Mouse (Mus musculus): ENCODE data around the gene Klhdc7b. TPM values are rescaled to one million over a fixed set of nuclear protein-coding genes. Genes with fewer than 3 reads are reported as not detected.
A peak's percentile ranks its signal among the peaks of the same experiment; 100 is the strongest.

Gene Klhdc7b
- polyA plus RNA-seq, 1 experiment: 0.10 TPM

DNA sequence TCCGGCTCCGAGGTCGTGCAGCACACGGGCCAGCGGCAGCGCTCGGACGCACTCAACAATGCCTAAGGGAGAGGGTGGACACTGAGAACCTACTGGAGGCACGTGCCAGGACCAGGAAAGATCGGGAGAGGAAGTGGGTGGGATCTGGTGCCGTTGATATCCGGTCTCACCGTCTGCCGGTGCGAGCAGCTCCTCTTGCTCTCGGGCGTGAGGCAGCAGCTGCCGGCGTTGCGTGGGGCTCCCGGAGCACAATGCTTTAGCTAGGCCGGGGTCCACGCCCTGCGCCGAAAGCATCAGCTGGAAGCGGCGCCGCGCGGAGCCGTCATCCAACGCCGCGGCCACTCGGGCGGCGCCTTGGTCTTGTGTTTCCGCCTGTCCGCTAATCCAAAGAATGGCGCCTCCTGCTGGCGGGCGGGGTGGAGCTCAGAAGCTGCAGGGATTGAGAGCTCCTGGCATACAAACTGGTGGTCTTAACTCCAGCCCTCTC is 10.9 kb upstream of the Klhdc7b start, which contains the start of gene Sco2:
Gene Sco2, minus strand, starts transcription at position 85 of the 487 bp plus-strand sequence.
- peak; percentile 65 for DNase-seq (ENCODE audit: low read depth, low spot score)
- WGBS: under 1% methylated on average over 42 of the region's 42 CpGs

DNA sequence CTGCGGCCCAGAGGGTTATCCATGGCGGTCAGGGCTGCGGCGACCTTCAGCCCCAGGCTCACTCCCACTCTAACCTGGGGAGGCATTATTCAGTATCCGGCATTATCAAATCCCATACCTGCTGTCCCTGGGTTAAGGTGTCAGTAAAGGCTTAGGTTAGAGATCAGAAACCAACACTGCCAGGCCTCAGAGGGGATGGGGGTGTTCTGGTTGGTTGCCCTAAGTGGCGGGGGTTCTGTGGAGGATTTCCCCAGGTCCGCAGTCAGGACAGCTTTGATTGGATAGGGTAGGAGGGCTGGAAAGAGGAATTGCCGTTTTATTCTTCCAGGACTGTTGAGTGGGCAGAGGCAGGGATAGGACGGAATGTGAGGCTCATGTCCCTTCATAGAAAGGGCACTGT is 10.4 kb upstream of the Klhdc7b start:
- 50% methylated on average over 9 of the region's 9 CpGs for WGBS
- DNase-seq (ENCODE audit: low read depth, low spot score): no peak

DNA sequence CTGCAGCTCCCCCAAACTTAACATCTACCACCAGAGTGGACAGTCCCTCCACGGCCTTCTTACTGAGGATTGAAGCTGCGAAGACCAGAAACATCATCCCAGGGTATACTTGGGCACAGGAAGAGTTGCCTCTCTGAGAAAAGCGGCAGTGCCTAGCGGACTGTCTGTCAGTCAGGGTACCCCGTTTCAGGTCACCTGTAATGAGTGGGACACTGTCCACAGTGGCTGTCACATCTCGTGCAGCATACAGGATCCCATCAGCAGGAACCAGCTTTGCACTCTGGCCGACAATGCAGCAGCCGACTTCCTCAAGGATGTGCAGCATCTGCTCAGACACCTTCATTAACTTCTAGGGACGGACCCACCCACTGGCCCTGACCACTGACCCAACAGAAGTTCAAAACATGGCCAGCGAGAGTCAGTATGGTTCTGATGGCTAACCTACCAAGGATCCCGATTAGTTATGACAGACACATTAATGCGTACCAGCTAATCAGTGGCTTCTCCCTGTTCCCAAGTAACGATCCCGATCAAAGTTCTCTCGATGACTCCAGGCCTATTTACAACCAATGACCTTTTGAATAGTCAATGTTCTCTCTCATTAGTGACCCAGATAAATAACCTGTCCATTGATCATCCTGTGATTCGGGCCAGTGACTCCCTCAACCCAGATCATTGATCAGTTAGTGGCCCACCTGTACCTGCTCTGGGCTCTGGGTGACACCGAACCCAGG is 9.7 kb upstream of the Klhdc7b start:
- no peak for DNase-seq (ENCODE audit: low read depth, low spot score)
- WGBS: 92% methylated on average over 17 of the region's 17 CpGs

DNA sequence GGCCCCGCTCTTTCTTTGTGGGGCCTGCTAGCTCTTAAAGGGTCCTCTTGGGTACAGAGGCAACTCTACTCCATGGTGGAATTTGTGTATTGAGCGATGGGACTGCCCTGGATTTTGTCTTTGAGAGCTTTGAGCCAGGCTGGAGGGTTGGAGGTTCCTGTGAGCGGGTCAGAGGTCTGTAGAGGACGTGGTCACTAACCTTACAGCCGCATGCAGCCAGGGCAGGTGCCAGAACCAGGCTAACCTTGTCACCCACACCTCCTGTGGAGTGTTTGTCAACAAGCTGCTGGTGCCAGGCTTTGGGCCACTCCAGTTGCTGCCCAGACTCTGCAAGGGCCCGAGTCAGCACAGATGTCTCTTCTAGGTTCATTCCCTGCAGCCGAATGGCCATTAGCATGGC is 8.7 kb upstream of the Klhdc7b start:
- WGBS: 87% methylated on average over 7 of the region's 7 CpGs

DNA sequence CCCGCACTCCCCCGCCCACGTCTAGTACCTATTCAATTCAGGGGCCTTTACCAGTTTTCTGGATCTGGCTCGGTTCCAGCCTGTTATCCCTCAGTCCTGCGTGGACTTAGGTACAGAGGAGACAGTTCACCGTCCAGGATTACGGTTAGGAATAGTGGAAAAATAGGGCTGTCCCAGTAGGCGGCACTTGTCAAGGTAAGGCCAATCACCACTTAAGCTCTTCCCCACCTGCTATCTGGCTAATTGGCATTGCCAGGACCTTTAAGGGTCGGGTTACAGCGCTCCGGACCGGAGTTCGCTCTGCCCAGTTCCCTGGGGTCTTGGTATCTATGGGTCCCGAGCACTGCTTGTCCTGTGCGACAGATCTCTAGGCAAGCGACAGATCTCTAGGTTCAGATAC is 7.8 kb upstream of the Klhdc7b start, which contains the start of gene Tymp:
Gene Tymp, minus strand, starts transcription at position 83 of the 400 bp plus-strand sequence.
- no peak for DNase-seq (ENCODE audit: low read depth, low spot score)
- WGBS: 44% methylated on average over 16 of the region's 16 CpGs

More for the DNA sequence above, 8.7 kb upstream of the Klhdc7b start:
- DNase-seq (ENCODE audit: low read depth, low spot score): no peak

DNA sequence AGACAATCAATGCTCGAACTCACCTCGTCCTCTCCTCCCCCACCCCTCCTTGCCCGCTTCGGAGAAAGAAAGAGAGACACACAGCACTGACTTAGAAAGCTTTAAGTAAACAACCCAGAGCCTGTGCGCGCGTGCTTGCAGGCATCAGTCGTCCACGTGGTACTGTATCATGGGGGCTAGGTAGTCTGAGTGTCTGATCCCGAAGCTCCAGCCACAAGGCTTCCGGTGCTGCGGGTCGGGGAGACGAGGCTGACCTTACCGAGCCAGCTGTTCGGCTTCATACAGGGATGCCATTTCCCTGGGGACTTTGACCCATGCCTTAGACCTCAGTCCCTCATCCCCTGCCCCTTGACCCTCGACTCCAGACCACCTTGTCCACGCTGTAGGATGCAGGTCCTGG is 7.4 kb upstream of the Klhdc7b start:
- DNase-seq (ENCODE audit: low read depth, low spot score): no peak
- 7% methylated on average over 18 of the region's 18 CpGs for WGBS

DNA sequence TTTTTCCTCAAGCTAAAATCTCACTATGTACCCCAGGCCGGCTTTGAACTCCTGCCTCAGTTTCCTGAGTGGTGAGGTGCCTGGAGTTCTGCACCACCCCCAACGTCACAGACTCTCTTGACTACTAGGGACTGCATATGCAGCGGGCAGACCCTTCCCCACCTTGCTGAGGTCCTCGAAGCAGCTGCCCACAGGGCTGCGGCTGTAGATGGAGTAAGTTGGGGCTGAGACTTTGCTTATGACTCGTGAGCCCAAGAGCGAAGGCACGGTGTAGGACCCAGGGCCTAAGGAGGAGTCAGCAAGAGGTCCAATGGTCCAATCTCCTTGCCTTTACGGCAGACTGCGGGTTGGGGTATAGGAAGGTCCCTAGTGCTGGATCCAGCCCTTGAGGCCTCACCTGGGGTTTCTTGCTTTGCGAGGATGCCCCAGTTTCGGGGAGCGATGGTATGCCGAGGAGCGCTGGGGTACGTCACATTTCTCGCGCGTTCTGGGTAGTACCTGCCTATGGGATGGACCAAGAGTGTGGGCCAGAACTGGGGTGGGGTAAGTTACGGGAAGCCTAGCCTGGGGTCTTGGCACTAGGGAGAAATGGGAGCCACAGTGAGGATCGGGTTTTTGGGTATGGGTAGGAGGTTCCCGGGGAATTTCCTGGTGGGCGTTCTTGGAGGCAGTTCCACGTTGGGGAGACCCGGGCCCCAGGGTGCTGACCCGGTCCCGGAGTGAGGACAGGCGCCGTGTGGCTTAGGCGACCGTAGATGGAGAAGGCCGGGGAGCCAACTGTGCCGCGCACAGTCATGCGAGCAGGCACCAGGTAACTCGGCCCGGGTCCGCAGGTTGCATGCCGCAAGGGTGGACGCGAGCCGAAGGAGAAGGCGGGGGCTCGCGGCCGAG is 6.5 kb upstream of the Klhdc7b start:
- WGBS: 19% methylated on average over 46 of the region's 46 CpGs
- no peak for DNase-seq (ENCODE audit: low read depth, low spot score)

DNA sequence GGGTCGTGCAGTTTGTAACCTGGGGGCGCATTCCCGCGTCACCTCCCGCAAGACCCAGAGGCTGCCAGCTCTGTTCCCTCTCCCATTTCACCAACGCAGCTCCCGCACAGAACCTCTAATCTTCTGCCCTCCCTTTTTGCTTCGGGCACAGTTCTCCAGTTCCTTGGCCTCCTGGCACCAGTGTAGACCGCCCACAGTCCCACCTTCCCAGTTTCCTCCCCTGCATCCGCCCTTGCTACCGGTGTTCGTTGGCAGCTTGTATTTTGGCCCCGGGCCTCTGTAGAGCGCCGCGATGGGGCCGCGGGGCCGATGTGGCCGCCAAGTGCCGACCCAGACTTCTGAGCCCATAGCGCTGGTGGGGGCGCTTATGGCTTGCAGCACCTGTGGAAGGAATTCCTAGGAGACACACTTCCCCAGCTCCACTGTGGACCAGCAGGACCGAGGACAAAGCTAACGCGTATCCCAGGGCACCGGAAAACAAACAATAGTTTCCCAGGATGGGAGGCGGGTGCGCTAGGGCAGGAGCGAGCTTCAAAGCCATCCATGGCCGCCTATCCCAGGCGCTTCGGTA is 5.8 kb upstream of the Klhdc7b start, which contains the start of gene Odf3b:
Gene Odf3b, minus strand, starts transcription at position 452 of the 571 bp plus-strand sequence.
- under 1% methylated on average over 33 of the region's 33 CpGs for WGBS
- no peak for DNase-seq (ENCODE audit: low read depth, low spot score)

DNA sequence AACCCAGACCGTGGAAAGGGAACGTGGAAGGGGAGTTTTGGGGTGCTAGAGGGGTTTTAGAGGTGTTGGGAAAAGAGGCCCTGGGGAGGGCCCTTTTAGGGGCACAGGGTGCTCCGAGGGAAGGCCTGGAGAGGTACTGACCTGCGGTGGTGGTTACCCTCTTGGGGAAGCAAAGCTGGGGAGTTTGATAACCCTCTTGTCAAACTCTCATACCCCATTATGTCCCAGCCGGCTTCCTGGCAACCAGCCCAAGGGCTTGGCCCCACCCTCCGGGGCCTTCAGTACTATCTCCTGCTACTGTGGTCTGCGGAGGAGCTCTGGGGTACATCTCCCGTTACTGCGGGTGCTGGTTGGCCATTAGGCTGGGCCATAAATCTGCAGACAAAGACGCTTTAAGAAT is 5.3 kb upstream of the Klhdc7b start:
- 20% methylated on average over 10 of the region's 10 CpGs for WGBS

DNA sequence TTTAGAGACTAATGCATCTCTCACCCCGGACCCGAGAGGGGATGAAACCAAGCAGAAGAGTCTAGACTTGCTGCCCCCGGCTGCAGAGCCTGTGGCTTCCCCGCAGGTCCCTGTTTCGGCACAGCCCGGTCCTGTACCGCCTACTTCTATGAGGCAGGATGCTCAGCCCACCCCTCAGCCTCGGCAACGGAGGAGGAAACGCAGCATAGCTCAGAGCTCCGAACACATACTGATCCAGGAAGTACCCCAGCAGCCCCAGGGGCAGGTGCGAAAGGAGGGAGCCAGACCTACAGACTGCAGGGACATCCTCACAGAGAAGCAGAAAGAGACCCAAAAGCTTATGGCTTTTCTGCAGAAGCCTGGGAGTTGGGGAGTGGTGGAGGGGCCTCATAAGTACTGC is 2.4 kb downstream of the Klhdc7b start:
- 51% methylated on average over 12 of the region's 12 CpGs for WGBS

More for the DNA sequence above, 5.3 kb upstream of the Klhdc7b start:
- no peak for DNase-seq (ENCODE audit: low read depth, low spot score)

DNA sequence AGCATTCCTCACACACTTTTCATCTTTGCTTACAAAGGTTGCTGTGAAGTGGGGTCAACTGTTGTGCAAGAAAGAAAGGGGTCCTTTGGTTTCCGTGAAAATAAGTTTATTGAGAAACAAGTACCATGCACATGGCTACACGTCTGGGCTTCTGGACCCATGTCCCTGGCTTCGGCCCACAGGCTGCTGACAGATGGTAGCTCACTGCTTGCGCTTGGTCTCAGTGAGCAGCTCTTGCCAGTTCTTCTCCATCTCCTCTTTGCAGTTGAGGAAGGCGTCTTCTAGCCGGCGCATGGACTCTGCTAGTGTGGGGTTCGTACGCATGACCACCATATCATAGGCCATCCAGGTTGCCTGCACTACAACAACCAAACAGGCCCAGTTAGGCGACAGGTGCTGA is 5.4 kb downstream of the Klhdc7b start:
- DNase-seq (ENCODE audit: low read depth, low spot score): no peak
- WGBS: 95% methylated on average over 10 of the region's 10 CpGs

More for the DNA sequence above, 2.4 kb downstream of the Klhdc7b start:
- DNase-seq (ENCODE audit: low read depth, low spot score): no peak

DNA sequence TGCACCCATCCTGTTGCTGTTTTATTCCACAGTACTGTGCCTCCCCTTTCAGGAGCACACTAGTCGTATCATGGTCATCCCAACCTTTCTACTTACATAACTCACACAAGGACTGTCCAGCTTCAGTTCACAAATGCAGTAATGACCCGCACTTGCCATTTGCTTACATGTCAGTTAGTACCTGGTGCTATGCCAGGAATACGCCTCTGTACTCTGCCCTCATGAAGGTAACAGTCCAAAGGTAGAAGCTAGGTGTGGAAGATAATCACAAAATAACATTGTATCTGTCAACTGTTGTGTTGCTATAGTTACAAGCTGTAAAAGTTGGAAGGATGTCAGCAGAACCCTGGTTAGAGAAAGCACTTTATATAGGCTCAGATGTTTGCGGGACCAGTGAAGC is 12.2 kb downstream of the Klhdc7b start:
- WGBS: 36% methylated on average over 4 of the region's 4 CpGs
- peak; percentile 96 for DNase-seq (ENCODE audit: low read depth, low spot score)

DNA sequence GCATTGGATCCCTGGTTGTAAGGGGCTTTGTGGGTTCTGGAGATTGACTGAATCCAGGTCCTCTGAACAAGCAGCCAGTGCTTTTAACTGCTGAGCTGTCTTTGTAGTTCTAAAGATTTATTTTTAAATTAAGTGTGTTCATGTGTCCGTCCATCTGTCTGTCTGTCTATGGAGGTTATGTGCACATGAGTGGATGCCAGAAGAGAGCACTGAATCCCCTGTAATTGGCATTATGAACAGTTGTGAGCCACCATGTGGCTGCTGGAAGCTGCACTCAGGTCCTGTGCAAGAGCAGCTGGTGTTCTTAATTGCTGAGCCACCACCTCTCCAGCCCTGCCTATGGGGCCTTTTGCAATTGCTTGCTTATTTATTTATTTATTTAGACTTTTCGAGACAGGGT is 13.4 kb downstream of the Klhdc7b start:
- WGBS: 66% methylated on average over 2 of the region's 2 CpGs
- no peak for DNase-seq (ENCODE audit: low read depth, low spot score)

DNA sequence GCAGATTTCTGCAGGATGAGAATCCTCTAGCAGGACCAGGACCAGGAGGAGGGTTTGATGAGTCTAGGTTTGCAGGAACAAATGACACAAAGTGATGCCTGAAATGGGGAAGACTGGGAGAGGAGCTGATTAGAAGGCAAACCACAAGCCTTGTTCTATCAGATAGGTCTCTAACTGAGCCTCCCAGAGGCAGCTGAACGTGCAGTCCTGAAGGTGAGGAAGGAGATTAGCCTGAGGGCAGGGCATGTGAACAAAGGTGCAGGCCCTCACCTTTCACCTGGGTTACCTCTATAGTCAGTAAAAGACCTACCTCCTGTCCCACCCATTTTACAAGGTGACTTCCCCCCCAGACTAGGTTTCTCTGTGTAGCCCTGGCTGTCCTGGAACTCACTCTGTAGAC is 15.0 kb downstream of the Klhdc7b start:
- DNase-seq (ENCODE audit: low read depth, low spot score): no peak
- 23% methylated on average over 1 of the region's 1 CpGs for WGBS

DNA sequence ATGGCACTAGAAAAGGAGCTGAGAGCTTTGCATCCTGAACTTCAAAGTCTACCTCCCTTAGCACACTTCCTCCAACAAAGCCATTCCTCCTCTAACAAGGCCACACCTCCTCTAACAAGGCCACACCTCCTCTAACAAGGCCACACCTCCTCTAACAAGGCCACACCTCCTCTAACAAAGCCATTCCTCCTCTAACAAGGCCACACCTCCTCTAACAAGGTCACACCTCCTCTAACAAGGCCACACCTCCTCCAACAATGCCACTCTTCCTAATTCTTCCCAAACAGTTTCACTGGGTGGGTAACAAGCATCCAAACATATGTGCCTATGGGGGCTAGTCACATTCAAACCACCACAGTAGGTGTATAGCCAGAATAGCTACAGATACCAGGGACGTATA is 17.8 kb downstream of the Klhdc7b start:
- 88% methylated on average over 1 of the region's 1 CpGs for WGBS
- DNase-seq (ENCODE audit: low read depth, low spot score): no peak

DNA sequence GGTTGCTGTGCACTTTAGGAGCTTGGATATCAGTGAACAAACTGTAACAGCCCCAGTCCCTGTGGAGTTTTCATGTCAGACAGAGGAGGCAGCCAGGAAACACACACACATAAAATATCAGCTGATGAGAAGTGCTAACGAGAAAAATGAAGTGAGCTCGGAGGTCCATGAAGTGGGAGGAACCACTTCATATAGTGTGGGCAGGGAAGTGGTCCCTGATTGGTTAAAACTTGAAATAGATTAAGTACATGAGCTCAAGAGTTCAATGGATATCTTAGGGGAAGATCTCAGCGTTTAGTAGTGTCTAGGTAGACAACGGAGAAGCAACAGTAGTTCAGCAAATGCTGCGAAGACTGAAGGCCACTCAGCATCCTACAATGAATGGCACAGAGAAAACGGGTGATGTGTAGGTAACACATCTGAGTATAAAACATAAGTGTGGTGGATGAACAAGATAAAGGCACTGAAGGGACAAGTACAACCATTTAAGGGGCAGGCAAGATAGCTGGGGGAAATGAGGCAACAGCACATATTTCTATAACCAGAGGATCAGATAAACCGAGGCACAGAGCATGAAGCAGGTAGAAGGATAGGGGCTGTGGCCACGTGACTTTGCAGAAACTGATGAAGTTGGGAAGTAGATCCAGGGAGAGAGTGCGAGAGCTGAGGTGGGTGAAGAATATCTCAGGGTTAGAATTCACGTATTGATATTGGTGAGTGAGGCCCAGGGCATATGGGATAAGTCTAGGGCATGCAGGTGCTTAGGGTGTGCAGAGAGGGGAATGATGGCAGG is 20.3 kb downstream of the Klhdc7b start:
- WGBS: 76% methylated on average over 10 of the region's 10 CpGs

DNA sequence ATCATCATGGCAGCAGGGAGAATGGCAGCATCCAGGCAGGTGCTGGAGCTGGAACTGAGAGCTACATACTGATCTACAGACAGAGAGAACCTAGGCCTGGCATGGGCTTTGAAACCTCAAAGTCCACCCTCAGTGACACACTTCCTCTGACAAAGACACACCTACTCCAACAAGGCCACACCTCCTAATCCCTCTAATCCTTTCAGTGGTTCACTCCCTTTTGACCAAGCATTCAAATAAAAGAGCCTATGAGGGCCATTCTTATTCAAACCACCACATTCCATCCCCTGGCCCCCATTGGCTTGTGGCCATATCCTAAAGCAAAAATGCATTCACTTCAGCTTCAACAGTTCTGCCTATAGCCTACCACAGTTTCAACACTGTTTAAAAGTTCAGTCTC is 22.0 kb downstream of the Klhdc7b start:
- DNase-seq (ENCODE audit: low read depth, low spot score): no peak

More for the DNA sequence above, 20.3 kb downstream of the Klhdc7b start:
- no peak for DNase-seq (ENCODE audit: low read depth, low spot score)

DNA sequence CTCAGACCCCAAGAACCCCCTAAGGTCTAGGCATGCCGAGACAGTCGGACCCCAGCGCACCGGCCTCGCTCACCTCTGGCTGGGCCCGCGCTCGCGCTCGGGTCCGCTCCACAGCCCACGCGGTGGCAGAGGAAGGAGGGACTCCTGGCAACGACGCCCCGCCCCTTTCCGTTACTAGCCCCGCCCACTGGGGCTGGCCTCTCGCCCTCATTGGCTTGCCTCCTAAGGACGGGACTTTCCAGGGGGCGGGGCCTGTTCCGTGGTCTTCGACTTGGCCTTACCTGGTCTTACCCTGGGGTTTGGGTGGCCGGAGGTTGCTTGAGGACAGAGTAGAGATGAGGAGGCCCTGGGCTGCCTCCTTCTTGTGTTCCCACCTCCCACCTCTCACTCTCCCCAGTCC is 25.4 kb downstream of the Klhdc7b start, which contains the start of gene Syce3:
Gene Syce3, minus strand, starts transcription at position 386 of the 400 bp plus-strand sequence.
- DNase-seq (ENCODE audit: low read depth, low spot score): no peak
- WGBS: 83% methylated on average over 24 of the region's 24 CpGs

DNA sequence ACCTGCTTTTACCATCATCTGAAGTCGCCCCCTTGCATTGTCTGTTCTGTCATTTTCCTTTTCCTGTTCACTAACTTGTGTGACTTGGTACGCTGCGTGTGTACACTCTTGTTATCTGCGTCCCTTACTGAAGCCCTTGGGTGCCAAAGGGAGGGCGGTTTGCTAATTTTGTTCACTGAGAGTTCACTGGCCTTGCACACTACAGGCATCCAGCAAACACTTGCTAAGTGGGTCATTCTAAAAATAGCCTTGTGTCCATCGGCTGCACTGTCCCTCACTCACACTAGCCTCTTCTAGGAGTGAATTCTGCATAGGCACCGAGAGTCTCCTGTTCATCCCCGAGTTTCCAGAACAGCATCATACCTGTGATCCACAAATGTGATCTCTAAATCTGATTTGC is 30.6 kb downstream of the Klhdc7b start:
- DNase-seq (ENCODE audit: low read depth, low spot score): no peak
- WGBS: 83% methylated on average over 8 of the region's 8 CpGs

Measured in large intestine, adult 2 months (tissue).